ENCODE assay signal across 8 mouse cellular contexts in the genomic region with DNA sequence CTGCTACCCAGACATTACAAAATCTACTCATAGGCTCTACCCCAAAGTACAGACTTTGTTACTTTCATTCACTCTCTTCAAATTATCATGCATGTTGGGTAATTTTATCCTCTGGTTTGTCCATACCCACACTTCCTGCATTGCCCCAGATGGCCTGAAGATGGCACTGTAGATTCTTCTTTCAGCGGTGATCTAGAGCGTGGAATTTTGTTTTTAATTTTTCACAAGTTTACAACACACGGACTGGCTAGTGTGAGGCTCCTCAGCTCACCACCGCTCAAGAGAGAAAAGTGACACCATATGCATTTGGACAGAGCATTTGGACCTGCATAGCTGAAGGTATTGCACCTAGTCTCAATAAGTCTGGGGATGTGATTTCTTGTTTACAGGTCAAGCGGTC.
DNase-seq lines count a peak whose midpoint lies in the region; ATAC-seq and TF ChIP-seq lines count a peak whose summit lies in the region.
"Had no signal": no experiment of that assay in that cellular context is flagged by ENCODE, and none has a peak within 500 bp of the region (broad histone marks: within the 10 kb centered on the region; RNA-seq: fewer than 3 reads in every experiment).

No protein-coding gene starts in this region.

- no peaks in the 10 kb centered on the region for H3K36me3 ChIP-seq in kidney, postnatal 0 days (ENCODE audit: insufficient read depth, low read length)
- H3K36me3 ChIP-seq in lung, embryonic 14.5 days (ENCODE audit: insufficient read depth), result no peaks in the 10 kb centered on the region

- H3K4me2 ChIP-seq in kidney, postnatal 0 days (ENCODE audit: low read length), result no peak overlapping the region
- no peak overlapping the region for H3K4me2 ChIP-seq in lung, embryonic 14.5 days

- TF ChIP-seq CTCF in kidney, postnatal 0 days (IDR thresholded peaks at IDR 0.05; ENCODE audit: low read depth), result peak; percentile 91
- peak; percentile 84 for TF ChIP-seq CTCF in lung, embryonic 14.5 days (IDR thresholded peaks at IDR 0.05; ENCODE audit: low read depth)

- ATAC-seq in common myeloid progenitor, adult 5-6 weeks (replicated peaks; ENCODE audit: low read depth, poor library complexity, severe bottlenecking), result peak; percentile 75
- ATAC-seq in kidney, postnatal 0 days (replicated peaks; ENCODE audit: low FRiP score, low read depth), result 0 out of 2 replicates have a peak, but pooled peaks have one; percentile 29
- peak; percentile 71; the same call in 1 of the 2 replicates for ATAC-seq in lung, embryonic 14.5 days (ENCODE audit: insufficient read depth)

- no peak overlapping the region for H3K9ac ChIP-seq in kidney, postnatal 0 days (ENCODE audit: low read depth, low read length)
- no peak overlapping the region for H3K9ac ChIP-seq in lung, embryonic 14.5 days

- H3K4me3 ChIP-seq in kidney, postnatal 0 days (replicated peaks; ENCODE audit: low read depth, low read length), result no peak overlapping the region
- H3K4me3 ChIP-seq in lung, embryonic 14.5 days (ENCODE audit: low read depth, low read length), result no peak overlapping the region
- H3K4me3 ChIP-seq: erythroblast, embryonic 14.5 days had no signal

- no peaks in the 10 kb centered on the region for H3K9me3 ChIP-seq in kidney, postnatal 0 days (replicated peaks; ENCODE audit: low read length)
- H3K9me3 ChIP-seq in lung, embryonic 14.5 days (ENCODE audit: low read depth, low read length), result no peaks in the 10 kb centered on the region; the same call in 1 of the 2 replicates

- H3K4me1 ChIP-seq in kidney, postnatal 0 days (replicated peaks; ENCODE audit: insufficient read depth, low read length), result 0 out of 2 replicates have a peak, but pooled peaks cover 3% of the 10 kb centered on the region
- H3K4me1 ChIP-seq in lung, embryonic 14.5 days (ENCODE audit: insufficient read depth), result no peaks in the 10 kb centered on the region

- H3K27ac ChIP-seq in kidney, postnatal 0 days, result no peak overlapping the region
- no peak overlapping the region for H3K27ac ChIP-seq in lung, embryonic 14.5 days (ENCODE audit: low read depth)

- DNase-seq in urinary bladder, postnatal 25 days (ENCODE audit: low spot score), result peak; percentile 56
- DNase-seq in urinary bladder, postnatal 10 days (ENCODE audit: low spot score), result no peak
- DNase-seq in heart, adult 8-10 months (ENCODE audit: low spot score), result peak; percentile 77
- DNase-seq in kidney, postnatal 0 days (ENCODE audit: low spot score), result peak; percentile 77
- DNase-seq in lung, embryonic 14.5 days, result peak; percentile 88
- peak; percentile 70 for DNase-seq in retina, postnatal 1 day

- WGBS in kidney, postnatal 0 days, result 64% methylated on average over 5 of the region's 5 CpGs
- WGBS in lung, embryonic 14.5 days, result 55% methylated on average over 5 of the region's 5 CpGs

- no peaks in the 10 kb centered on the region for H3K27me3 ChIP-seq in kidney, postnatal 0 days (ENCODE audit: insufficient read depth, low read length)
- no peaks in the 10 kb centered on the region for H3K27me3 ChIP-seq in lung, embryonic 14.5 days (ENCODE audit: insufficient read depth, low read length)
